Mouse (Mus musculus) CH12.LX (cell line): Measurements from ENCODE around the gene Ttc16.

Experiments
- CTCF ChIP-seq, 2 experiments: IDR thresholded peaks in 1 of 2; conservative IDR thresholded peaks in 1 of 2; 2 replicates each; pipeline ENCODE4 v1.5.1; 2011 to 2012; ENCODE audit warnings: low read depth in 2 of 2, low read length in 2 of 2, improper control_type of control experiment in 1 of 2, inconsistent platforms in 1 of 2, mild to moderate bottlenecking in 1 of 2, moderate library complexity in 1 of 2
- EP300 ChIP-seq: IDR thresholded peaks from 2 replicates; pipeline ENCODE4 v1.6.1; 2011; ENCODE audit warnings: low read length, improper control_type of control experiment
- ETS1 ChIP-seq: conservative IDR thresholded peaks from 2 replicates; pipeline ENCODE4 v1.6.1; 2012; ENCODE audit warnings: low read depth, mild to moderate bottlenecking, inconsistent platforms, low read length, improper control_type of control experiment, moderate library complexity
- IRF4 ChIP-seq: IDR thresholded peaks from 2 replicates; pipeline ENCODE4 v1.6.1; 2014; ENCODE audit warnings: low read depth, mild to moderate bottlenecking, inconsistent platforms, low read length, improper control_type of control experiment
- MAFK ChIP-seq: IDR thresholded peaks from 2 replicates; pipeline ENCODE4 v1.6.1; 2011; ENCODE audit warnings: low read length, improper control_type of control experiment; ENCODE audit not compliant: insufficient replicate concordance
- POLR2A ChIP-seq: IDR thresholded peaks from 2 replicates; pipeline ENCODE4 v1.6.1; 2011; ENCODE audit warnings: low read depth, mild to moderate bottlenecking, improper control_type of control experiment, low read length
- SMC3 ChIP-seq: IDR thresholded peaks from 2 replicates; pipeline ENCODE4 v1.6.1; 2011; ENCODE audit warnings: low read depth, low read length, improper control_type of control experiment
- USF1 ChIP-seq: IDR thresholded peaks from 2 replicates; pipeline ENCODE4 v1.6.1; 2014; ENCODE audit warnings: low read depth, mild to moderate bottlenecking, inconsistent platforms, low read length, improper control_type of control experiment
- ZMIZ1 ChIP-seq: IDR thresholded peaks from 2 replicates; pipeline ENCODE4 v1.6.1; 2012; ENCODE audit warnings: low read depth, mild to moderate bottlenecking, inconsistent platforms, low read length, improper control_type of control experiment

DNA sequence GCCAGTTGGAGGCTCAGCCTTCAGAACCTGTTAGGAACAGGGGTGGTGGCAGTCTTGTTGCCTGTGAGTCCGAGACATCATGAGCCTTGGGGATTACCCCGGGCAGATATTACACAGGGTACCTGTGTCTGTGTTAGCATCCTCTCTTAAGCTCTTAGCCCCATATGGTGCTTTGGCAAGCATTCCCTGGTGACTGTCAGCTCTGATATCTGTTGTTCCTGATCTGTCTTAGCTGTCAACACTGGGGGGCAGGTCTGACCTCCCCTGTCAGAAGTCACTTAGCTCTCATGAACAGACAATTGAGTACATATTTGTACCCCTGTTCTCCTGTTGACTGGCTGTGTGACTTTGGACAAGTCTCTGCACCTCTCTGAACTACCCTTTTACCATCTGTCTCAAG, 16.4 kb downstream of the Ttc16 start:
- TF ChIP-seq IRF4 (no peak), EP300 (no peak), CTCF (conservative IDR thresholded peaks at IDR 0.05 in 1 of 2, IDR thresholded peaks at IDR 0.05 in 1 of 2; ENCODE audit: low read depth in 2 of 2, low read length in 2 of 2) (no peak), ETS1 (no peak), SMC3 (no peak), POLR2A (no peak), ZMIZ1 (no peak), MAFK (no peak), USF1 (no peak)
